Mouse (Mus musculus) thymus, postnatal 36 days (tissue): Measurements from ENCODE around the gene Cdk10.

Experiments used
- DNase-seq, 2 experiments: peaks; one replicate each; pipeline ENCODE4 v3.0.0; 2022; ENCODE audit warnings: mixed read lengths in 2 of 2

The Cdk10 gene

DNA sequence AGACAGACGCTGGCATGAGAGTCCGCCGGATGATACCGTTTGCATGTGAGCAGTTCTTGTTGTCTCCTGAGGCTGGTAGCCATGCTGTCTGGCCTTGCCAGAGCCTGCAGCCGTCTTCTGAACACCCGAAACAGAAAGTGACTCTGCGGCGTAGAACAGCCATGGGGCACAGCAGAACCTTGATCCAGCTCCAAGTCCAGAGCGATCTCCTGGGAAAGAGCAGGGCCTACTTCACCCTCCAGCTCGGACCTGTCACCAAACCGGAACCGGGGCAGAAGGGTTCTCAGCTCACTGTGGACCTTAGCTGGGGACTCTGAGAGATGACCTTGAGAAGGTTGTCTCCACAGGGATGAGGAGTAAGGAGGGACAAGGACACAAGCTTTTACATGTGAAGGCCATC lies 50.5 kb downstream of the Cdk10 start:
- no peak for DNase-seq

DNA sequence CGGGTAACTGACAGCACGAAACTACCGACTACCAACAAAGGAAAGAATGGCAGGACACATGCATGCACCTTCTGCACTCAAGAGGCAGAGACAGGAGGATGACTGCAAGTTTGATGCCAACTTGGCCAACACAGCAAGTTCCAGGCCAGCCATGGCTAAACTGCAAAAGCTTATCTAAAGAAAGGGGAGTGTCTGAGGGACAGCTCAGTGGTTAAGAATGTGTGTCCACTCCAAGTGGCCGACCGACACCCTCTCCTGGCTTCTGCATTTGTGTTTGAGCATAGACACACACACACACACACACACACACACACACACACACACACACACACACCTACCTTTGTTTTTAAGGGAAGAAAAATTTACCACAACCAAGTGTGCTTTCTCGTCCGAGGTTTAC lies 53.8 kb downstream of the Cdk10 start:
- DNase-seq, result no peak

DNA sequence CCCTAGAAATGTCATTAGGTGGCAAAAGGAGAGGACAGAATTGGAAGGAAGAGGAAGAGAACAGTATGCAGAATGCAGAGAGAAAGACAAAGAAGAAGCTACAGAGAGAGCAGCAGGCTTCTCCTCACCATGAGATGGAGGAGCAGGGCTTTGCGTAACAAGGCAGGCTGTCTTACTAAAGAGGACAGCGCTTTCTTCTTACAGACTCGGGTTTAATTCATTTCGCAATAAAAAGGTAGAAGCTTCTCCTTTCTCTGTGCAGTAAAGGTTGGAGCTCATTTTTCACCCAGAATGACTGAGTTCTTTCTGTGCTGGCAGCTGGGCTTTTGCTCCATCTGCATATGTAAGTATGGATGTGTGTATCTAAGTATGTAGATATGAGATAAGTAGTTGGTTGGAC lies 55.2 kb downstream of the Cdk10 start:
- no peak for DNase-seq

- no peak for DNase-seq
Measured at GRCm38 (mm10) chr8:123280302-123281094, 55.9 kb downstream of the Cdk10 start.
